Mouse (Mus musculus): Measurements from ENCODE around the gene Otof. TPM values are rescaled to one million over a fixed set of nuclear protein-coding genes. Genes with fewer than 3 reads are reported as not detected.
A peak's percentile ranks its signal among the peaks of the same experiment; 100 is the strongest.

The Otof gene
- 0.09 and 0.16 TPM in 2 replicates for polyA plus RNA-seq (2015; fragmentation: Nextera tagmentation; extraction: Ambion mirVana)

DNA sequence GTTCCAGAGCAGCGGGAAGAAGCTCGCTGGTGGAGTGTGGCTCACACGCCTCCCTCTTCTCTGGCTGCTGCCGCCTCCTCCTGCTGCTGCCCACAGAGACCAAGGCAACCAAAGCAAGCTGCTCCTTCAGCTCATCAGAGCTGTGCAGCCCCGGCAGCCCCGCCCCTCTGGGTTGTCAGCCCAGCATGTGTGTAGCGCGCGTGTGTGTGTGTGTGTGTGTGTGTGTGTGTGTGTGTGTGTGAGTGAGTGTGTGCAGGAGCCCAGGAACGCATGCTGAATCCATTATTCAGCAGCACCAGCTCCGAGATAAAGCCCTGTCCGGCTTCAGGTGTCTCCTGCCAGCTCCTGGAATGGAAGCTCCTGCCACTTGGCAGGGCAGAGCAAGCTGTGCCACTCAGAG is at the start of gene Otof:
TSS of gene Otof (minus strand) at position 112 of the 400 bp plus-strand sequence.
- Histone ChIP-seq H3K9ac (0 out of 2 replicates have a peak within 1 kb of the TSS, but pooled peaks have one; percentile 2), H3K27ac (no peak within 1 kb of the TSS), H3K4me2 (peak within 1 kb of the TSS; percentile 30), H3K4me1 (replicated peaks) (peaks cover 18% of the 10 kb centered on the region), H3K9me3 (replicated peaks) (no peaks in the 10 kb centered on the region), H3K36me3 (no peaks in the 10 kb centered on the region), H3K4me3 (0 out of 2 replicates have a peak within 1 kb of the TSS, but pooled peaks have one; percentile 2), H3K27me3 (peaks cover 64% of the 10 kb centered on the region)
- 12% methylated on average over 12 of the region's 12 CpGs for WGBS
- peak; percentile 40 for ATAC-seq (replicated peaks; ENCODE audit: insufficient number of reproducible peaks, insufficient read depth, low FRiP score, low read depth)

- H3K9me3 ChIP-seq (replicated peaks) = no peaks in the 10 kb centered on the region
- no peak for ATAC-seq (replicated peaks; ENCODE audit: insufficient number of reproducible peaks, insufficient read depth, low FRiP score, low read depth)
- H3K4me2 ChIP-seq = no peak overlapping the region
- no peak overlapping the region for H3K4me3 ChIP-seq
- 67% methylated on average over 7 of the region's 7 CpGs for WGBS
- H3K27me3 ChIP-seq = no peaks in the 10 kb centered on the region
- H3K27ac ChIP-seq = no peak overlapping the region
- H3K36me3 ChIP-seq = no peaks in the 10 kb centered on the region
- H3K4me1 ChIP-seq (replicated peaks) = peaks cover 3% of the 10 kb centered on the region; the same call in 1 of the 2 replicates
- H3K9ac ChIP-seq = no peak overlapping the region
These were observed 35.6 kb upstream of the Otof start for GRCm38 (mm10) chr5:30497299-30497698.

DNA sequence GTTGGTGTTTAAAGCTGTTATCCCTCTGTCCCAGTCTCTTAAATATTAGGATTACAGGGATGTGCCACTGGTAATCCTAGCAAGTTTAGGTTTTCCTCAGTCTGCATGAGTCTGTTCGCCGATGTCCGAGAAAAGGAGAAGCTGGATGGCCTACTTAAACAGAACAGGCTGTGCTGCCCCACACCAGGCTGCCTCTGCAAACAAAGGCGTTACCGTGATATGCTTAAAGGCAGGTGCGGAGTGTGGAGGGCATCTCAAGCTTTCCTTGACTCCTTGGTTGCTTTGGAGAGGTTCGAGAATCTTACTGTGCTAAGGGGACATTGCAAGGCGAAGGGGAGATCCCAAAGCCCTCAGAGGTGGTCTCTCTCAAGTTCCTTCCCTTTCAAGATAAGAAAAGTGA is 35.1 kb upstream of the Otof start:
- Histone ChIP-seq H3K4me3 (no peak overlapping the region), H3K4me2 (no peak overlapping the region), H3K9ac (no peak overlapping the region), H3K9me3 (replicated peaks) (no peaks in the 10 kb centered on the region), H3K27me3 (no peaks in the 10 kb centered on the region), H3K36me3 (no peaks in the 10 kb centered on the region), H3K4me1 (replicated peaks) (peaks cover 3% of the 10 kb centered on the region; the same call in 1 of the 2 replicates), H3K27ac (no peak overlapping the region)
- ATAC-seq (replicated peaks; ENCODE audit: insufficient number of reproducible peaks, insufficient read depth, low FRiP score, low read depth) = no peak
- 74% methylated on average over 8 of the region's 8 CpGs for WGBS

DNA sequence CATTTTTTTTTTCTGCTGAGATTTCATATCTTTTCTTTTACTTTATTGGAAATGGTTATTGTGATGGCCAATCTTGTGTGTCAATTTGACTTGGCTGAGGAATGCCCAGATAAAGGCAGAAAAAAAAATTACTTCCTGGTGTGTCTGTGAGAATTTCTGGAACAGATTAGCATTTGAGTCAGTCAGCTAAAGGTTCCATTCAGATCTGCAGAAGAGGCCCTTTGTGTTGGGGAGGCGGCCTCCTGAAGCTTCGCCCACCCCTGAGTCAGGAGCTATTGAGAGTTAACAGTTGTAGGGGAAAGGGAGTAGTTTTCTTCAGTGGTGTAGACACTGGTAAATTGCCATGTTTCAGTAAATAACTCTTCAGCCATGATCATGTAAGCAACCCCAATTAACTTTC is 33.6 kb upstream of the Otof start:
- Histone ChIP-seq H3K4me2 (no peak overlapping the region), H3K4me1 (replicated peaks) (peaks cover 3% of the 10 kb centered on the region; the same call in 1 of the 2 replicates), H3K27ac (no peak overlapping the region), H3K9ac (no peak overlapping the region), H3K36me3 (no peaks in the 10 kb centered on the region), H3K27me3 (no peaks in the 10 kb centered on the region), H3K9me3 (replicated peaks) (no peaks in the 10 kb centered on the region), H3K4me3 (no peak overlapping the region)
- 78% methylated on average over 2 of the region's 2 CpGs for WGBS
- no peak for ATAC-seq (replicated peaks; ENCODE audit: insufficient number of reproducible peaks, insufficient read depth, low FRiP score, low read depth)

DNA sequence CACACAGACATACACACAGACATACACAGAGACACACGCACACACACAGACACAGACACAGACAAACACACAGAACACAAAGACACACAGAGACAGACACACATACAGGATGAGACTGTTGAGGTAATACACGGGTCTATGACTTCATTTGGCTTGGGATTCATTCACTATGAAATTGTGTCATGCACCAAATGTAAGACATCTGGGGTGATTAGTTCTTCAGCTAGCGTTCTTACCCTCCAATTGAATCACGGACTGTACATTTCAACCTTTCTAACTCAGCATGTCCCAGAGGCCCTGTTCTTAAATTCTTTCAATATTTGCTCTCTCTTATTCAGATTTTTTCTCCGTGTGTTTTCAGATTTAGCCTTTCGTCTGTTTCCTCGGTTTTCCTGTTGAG is 32.9 kb upstream of the Otof start:
- no peak for ATAC-seq (replicated peaks; ENCODE audit: insufficient number of reproducible peaks, insufficient read depth, low FRiP score, low read depth)

DNA sequence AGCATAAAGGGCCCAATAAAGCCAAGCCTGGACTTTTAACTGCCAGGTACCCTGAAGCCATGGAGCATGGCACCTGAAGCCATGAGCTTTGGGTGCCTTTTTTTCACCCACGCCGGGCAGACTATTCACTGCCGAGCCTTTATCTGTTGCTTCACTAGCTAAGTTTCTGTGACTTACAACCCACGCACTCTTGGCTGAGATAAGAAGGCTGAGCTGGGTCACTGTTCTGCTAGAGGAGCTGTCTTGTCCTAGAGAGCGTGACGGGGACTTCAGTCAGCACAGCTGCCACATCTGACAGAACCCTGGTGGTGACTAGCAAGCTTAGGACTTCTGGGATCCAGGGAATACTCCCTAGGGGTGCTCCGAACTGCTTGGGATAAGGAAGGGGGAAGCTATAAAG is 32.0 kb upstream of the Otof start:
- 24% methylated on average over 7 of the region's 7 CpGs for WGBS
- no peaks in the 10 kb centered on the region for H3K36me3 ChIP-seq
- H3K9me3 ChIP-seq (replicated peaks) = no peaks in the 10 kb centered on the region
- H3K4me2 ChIP-seq = no peak overlapping the region
- H3K27ac ChIP-seq = no peak overlapping the region
- no peak overlapping the region for H3K9ac ChIP-seq
- H3K27me3 ChIP-seq = no peaks in the 10 kb centered on the region
- peaks cover 3% of the 10 kb centered on the region; the same call in 1 of the 2 replicates for H3K4me1 ChIP-seq (replicated peaks)
- no peak overlapping the region for H3K4me3 ChIP-seq
- ATAC-seq (replicated peaks; ENCODE audit: insufficient number of reproducible peaks, insufficient read depth, low FRiP score, low read depth) = no peak

More for the DNA sequence above, 32.9 kb upstream of the Otof start:
- H3K4me2 ChIP-seq = no peak overlapping the region
- H3K36me3 ChIP-seq = no peaks in the 10 kb centered on the region
- no peak overlapping the region for H3K27ac ChIP-seq
- no peaks in the 10 kb centered on the region for H3K9me3 ChIP-seq (replicated peaks)
- no peak overlapping the region for H3K9ac ChIP-seq
- no peaks in the 10 kb centered on the region for H3K27me3 ChIP-seq
- peaks cover 3% of the 10 kb centered on the region; the same call in 1 of the 2 replicates for H3K4me1 ChIP-seq (replicated peaks)
- 80% methylated on average over 7 of the region's 7 CpGs for WGBS
- H3K4me3 ChIP-seq = no peak overlapping the region

GRCm38 (mm10) chr5:30490845-30491244 is 29.1 kb upstream of the Otof start:
- Histone ChIP-seq H3K27me3 (no peaks in the 10 kb centered on the region), H3K9ac (no peak overlapping the region), H3K9me3 (replicated peaks) (no peaks in the 10 kb centered on the region), H3K4me2 (no peak overlapping the region), H3K4me1 (replicated peaks) (peaks cover 3% of the 10 kb centered on the region; the same call in 1 of the 2 replicates), H3K4me3 (no peak overlapping the region), H3K27ac (no peak overlapping the region), H3K36me3 (no peaks in the 10 kb centered on the region)
- WGBS = 66% methylated on average over 5 of the region's 5 CpGs
- ATAC-seq (replicated peaks; ENCODE audit: insufficient number of reproducible peaks, insufficient read depth, low FRiP score, low read depth) = no peak

DNA sequence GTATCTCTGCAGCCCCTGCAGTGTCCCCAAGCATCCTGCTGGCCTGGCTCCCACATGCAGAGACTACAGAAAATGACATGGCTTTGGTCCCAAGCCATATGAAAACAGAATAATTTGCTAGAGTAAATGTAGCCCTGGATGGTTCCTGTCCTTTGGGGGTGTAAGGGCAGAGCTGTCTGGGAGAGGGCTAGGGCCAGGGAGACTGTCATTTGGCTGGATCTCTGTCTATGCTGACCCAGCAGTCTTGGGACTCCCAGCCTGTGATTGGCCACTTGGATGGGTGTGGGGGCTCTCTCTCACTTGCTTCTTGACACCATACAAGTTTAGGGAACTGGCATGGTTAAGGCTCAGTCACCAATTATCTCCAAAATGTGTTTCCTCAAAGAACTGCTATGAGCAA is 28.5 kb upstream of the Otof start:
- Histone ChIP-seq H3K9me3 (replicated peaks) (no peaks in the 10 kb centered on the region), H3K27me3 (no peaks in the 10 kb centered on the region), H3K4me2 (no peak overlapping the region), H3K9ac (no peak overlapping the region), H3K4me1 (replicated peaks) (peaks cover 3% of the 10 kb centered on the region; the same call in 1 of the 2 replicates), H3K27ac (no peak overlapping the region), H3K36me3 (no peaks in the 10 kb centered on the region), H3K4me3 (no peak overlapping the region)
- no peak for ATAC-seq (replicated peaks; ENCODE audit: insufficient number of reproducible peaks, insufficient read depth, low FRiP score, low read depth)

- no peak overlapping the region for H3K9ac ChIP-seq
- H3K27me3 ChIP-seq = no peaks in the 10 kb centered on the region
- no peak overlapping the region for H3K27ac ChIP-seq
- H3K4me3 ChIP-seq = no peak overlapping the region
- 75% methylated on average over 6 of the region's 6 CpGs for WGBS
- ATAC-seq (replicated peaks; ENCODE audit: insufficient number of reproducible peaks, insufficient read depth, low FRiP score, low read depth) = no peak
- no peaks in the 10 kb centered on the region for H3K36me3 ChIP-seq
- 0 out of 2 replicates have a peak, but pooled peaks cover 2% of the 10 kb centered on the region for H3K4me1 ChIP-seq (replicated peaks)
- H3K9me3 ChIP-seq (replicated peaks) = no peaks in the 10 kb centered on the region
- H3K4me2 ChIP-seq = no peak overlapping the region
These were observed 23.4 kb upstream of the Otof start for GRCm38 (mm10) chr5:30485136-30485535.

- Histone ChIP-seq H3K4me3 (no peak overlapping the region), H3K9me3 (replicated peaks) (no peaks in the 10 kb centered on the region), H3K4me1 (replicated peaks) (0 out of 2 replicates have a peak, but pooled peaks cover 2% of the 10 kb centered on the region), H3K9ac (no peak overlapping the region), H3K36me3 (no peaks in the 10 kb centered on the region), H3K27ac (no peak overlapping the region), H3K4me2 (no peak overlapping the region), H3K27me3 (no peaks in the 10 kb centered on the region)
- no peak for ATAC-seq (replicated peaks; ENCODE audit: insufficient number of reproducible peaks, insufficient read depth, low FRiP score, low read depth)
- WGBS = 75% methylated on average over 5 of the region's 5 CpGs
These were observed 22.9 kb upstream of the Otof start for GRCm38 (mm10) chr5:30484591-30484990.

GRCm38 (mm10) chr5:30483533-30483932 is 21.8 kb upstream of the Otof start:
- no peak overlapping the region for H3K9ac ChIP-seq
- 0 out of 2 replicates have a peak, but pooled peaks cover 2% of the 10 kb centered on the region for H3K4me1 ChIP-seq (replicated peaks)
- H3K27me3 ChIP-seq = no peaks in the 10 kb centered on the region
- no peaks in the 10 kb centered on the region for H3K9me3 ChIP-seq (replicated peaks)
- no peak overlapping the region for H3K4me3 ChIP-seq
- no peaks in the 10 kb centered on the region for H3K36me3 ChIP-seq
- no peak overlapping the region for H3K27ac ChIP-seq
- ATAC-seq (replicated peaks; ENCODE audit: insufficient number of reproducible peaks, insufficient read depth, low FRiP score, low read depth) = no peak
- H3K4me2 ChIP-seq = no peak overlapping the region
- WGBS = 78% methylated on average over 8 of the region's 8 CpGs

DNA sequence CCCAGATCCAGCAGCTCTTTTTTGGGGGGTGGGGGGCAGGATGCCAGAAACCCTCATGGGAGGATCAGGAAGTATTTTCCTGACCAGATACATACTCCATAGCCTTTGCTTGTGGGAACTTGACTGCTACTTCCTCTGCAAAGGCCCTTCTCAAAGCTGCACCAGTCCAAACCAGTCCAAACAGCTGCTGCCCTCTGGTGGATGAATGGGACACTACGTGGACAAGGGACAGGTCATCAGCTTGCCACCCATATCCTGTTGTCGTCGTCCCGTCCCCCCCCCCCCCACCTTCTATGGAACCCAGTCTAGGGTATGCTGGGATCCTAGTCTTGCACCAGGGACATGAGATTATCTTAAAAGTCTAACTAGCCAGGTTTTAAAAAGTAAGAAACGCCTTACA is 20.6 kb upstream of the Otof start:
- Histone ChIP-seq H3K4me3 (no peak overlapping the region), H3K9ac (no peak overlapping the region)
- ATAC-seq (replicated peaks; ENCODE audit: insufficient number of reproducible peaks, insufficient read depth, low FRiP score, low read depth) = 0 out of 2 replicates have a peak, but pooled peaks have one; percentile 39

More for the DNA sequence above, 20.6 kb upstream of the Otof start:
- Histone ChIP-seq H3K36me3 (no peaks in the 10 kb centered on the region), H3K27ac (no peak overlapping the region), H3K4me1 (replicated peaks) (0 out of 2 replicates have a peak, but pooled peaks cover 2% of the 10 kb centered on the region), H3K4me2 (no peak overlapping the region), H3K27me3 (no peaks in the 10 kb centered on the region), H3K9me3 (replicated peaks) (no peaks in the 10 kb centered on the region)
- WGBS = 14% methylated on average over 5 of the region's 5 CpGs
